ENCODE assay signal across 20 mouse cellular contexts in genomic region chr2:152338319-152338718, GRCm38 (mm10). TPM values are rescaled to one million over a fixed set of nuclear protein-coding genes. Genes with fewer than 3 reads are reported as not detected.
A peak's percentile ranks its signal among the peaks of the same experiment; 100 is the strongest.
DNase-seq lines count a peak whose midpoint lies in the region; ATAC-seq and TF ChIP-seq lines count a peak whose summit lies in the region.
"Had no signal": no experiment of that assay in that cellular context is flagged by ENCODE, and none has a peak within 500 bp of the region (broad histone marks: within the 10 kb centered on the region; RNA-seq: fewer than 3 reads in every experiment).

No protein-coding gene starts in this region.

- TF ChIP-seq CTCF in liver, adult 2 months (IDR thresholded peaks at IDR 0.05; ENCODE audit: low read depth, low read length): peak; percentile 60
- TF ChIP-seq CTCF in E14TG2a.4 (conservative IDR thresholded peaks at IDR 0.05; ENCODE audit: low read length): no peak
- TF ChIP-seq CTCF in small intestine, adult 2 months (IDR thresholded peaks at IDR 0.05; ENCODE audit: extremely low read depth, insufficient read length, insufficient replicate concordance, low read depth, low read length): no peak

- H3K4me3 ChIP-seq in liver, adult 2 months (ENCODE audit: insufficient read depth, low read depth, low read length): no peak overlapping the region
- 0 out of 2 replicates have a peak overlapping the region, but pooled peaks have one; percentile 10 for H3K4me3 ChIP-seq in E14TG2a.4 (replicated peaks; ENCODE audit: low read length)
- H3K4me3 ChIP-seq in intestine, embryonic 15.5 days (replicated peaks): no peak overlapping the region
- peak overlapping the region; percentile 52 for H3K4me3 ChIP-seq in small intestine, adult 2 months (ENCODE audit: low read depth, low read length)
- H3K4me3 ChIP-seq: embryonic facial prominence, embryonic 10.5 days; forebrain, embryonic 15.5 days; heart, adult 2 months; heart, embryonic 12.5 days; hindbrain, embryonic 10.5 days had no signal

- no peak overlapping the region for H3K4me2 ChIP-seq in intestine, embryonic 15.5 days (replicated peaks)
- H3K4me2 ChIP-seq: forebrain, embryonic 15.5 days; heart, embryonic 12.5 days; hindbrain, embryonic 14.5 days had no signal

- DNase-seq in liver, adult 2 months (ENCODE audit: extremely low read depth, low read depth, low spot score): peak; percentile 84
- DNase-seq in liver: no peak
- DNase-seq in layer of hippocampus, adult 9-11 months: no peak
- DNase-seq: adrenal gland, adult 8-10 months; adrenal gland, postnatal 36 days; cerebellum, adult 11 months; cerebellum, adult 8-10 months; cerebellum, postnatal 36 days; gastrocnemius, postnatal 10 days; heart, adult 2 months had no signal

- peaks cover 27% of the 10 kb centered on the region for H3K4me1 ChIP-seq in liver, adult 2 months (ENCODE audit: control insufficient read depth, insufficient read depth, low read length)
- H3K4me1 ChIP-seq in E14TG2a.4 (replicated peaks; ENCODE audit: low read depth, low read length): peaks cover 73% of the 10 kb centered on the region
- H3K4me1 ChIP-seq in intestine, embryonic 15.5 days (replicated peaks): 0 out of 2 replicates have a peak, but pooled peaks cover 5% of the 10 kb centered on the region
- H3K4me1 ChIP-seq in small intestine, adult 2 months (ENCODE audit: control insufficient read depth, insufficient read depth, insufficient read length, low read length): peaks cover 22% of the 10 kb centered on the region

- no peaks in the 10 kb centered on the region for H3K27me3 ChIP-seq in liver, adult 2 months (ENCODE audit: control insufficient read depth, insufficient read depth, low read length)
- H3K27me3 ChIP-seq in E14TG2a.4 (ENCODE audit: insufficient read depth, low read length): no peaks in the 10 kb centered on the region
- peaks cover 3% of the 10 kb centered on the region; the same call in 1 of the 2 replicates for H3K27me3 ChIP-seq in intestine, embryonic 15.5 days (replicated peaks)
- H3K27me3 ChIP-seq in small intestine, adult 2 months (ENCODE audit: control insufficient read depth, insufficient read depth, low read length): no peaks in the 10 kb centered on the region
- H3K27me3 ChIP-seq: forebrain, embryonic 15.5 days; heart, embryonic 12.5 days had no signal

- no peak overlapping the region for H3K9ac ChIP-seq in liver, adult 2 months (ENCODE audit: low read depth, low read length)
- H3K9ac ChIP-seq in intestine, embryonic 15.5 days: no peak overlapping the region
- H3K9ac ChIP-seq: forebrain, embryonic 15.5 days; heart, embryonic 12.5 days; hindbrain, embryonic 14.5 days had no signal

- no peaks in the 10 kb centered on the region for H3K79me2 ChIP-seq in liver, adult 2 months (ENCODE audit: control insufficient read depth, insufficient read depth, low read length)

- ATAC-seq in intestine, embryonic 15.5 days: peak; percentile 38
- ATAC-seq: forebrain, embryonic 15.5 days had no signal

- 46% methylated on average over 13 of the region's 13 CpGs for WGBS in liver, adult 2 months
- WGBS in intestine, embryonic 15.5 days: 75% methylated on average over 13 of the region's 13 CpGs
- WGBS in small intestine, adult 2 months: 37% methylated on average over 13 of the region's 13 CpGs

- no peaks in the 10 kb centered on the region for H3K9me3 ChIP-seq in E14TG2a.4 (ENCODE audit: low read length)
- H3K9me3 ChIP-seq in intestine, embryonic 15.5 days: no peaks in the 10 kb centered on the region
- H3K9me3 ChIP-seq: embryonic facial prominence, embryonic 10.5 days; forebrain, embryonic 15.5 days; G1E; heart, embryonic 12.5 days; hindbrain, embryonic 10.5 days had no signal

- TF ChIP-seq POLR2A in liver, adult 2 months (IDR thresholded peaks at IDR 0.05; ENCODE audit: extremely low read depth, insufficient read depth, low read length): no peak
- peak; percentile 50; the same call in 1 of the 2 replicates for TF ChIP-seq POLR2A in small intestine, adult 2 months (IDR thresholded peaks at IDR 0.05; ENCODE audit: low read depth, low read length)

- no peak overlapping the region for H3K27ac ChIP-seq in liver, adult 2 months (replicated peaks; ENCODE audit: insufficient read depth, low read depth, low read length)
- no peak overlapping the region for H3K27ac ChIP-seq in intestine, embryonic 15.5 days
- peak overlapping the region; percentile 65 for H3K27ac ChIP-seq in small intestine, adult 2 months (ENCODE audit: insufficient read depth, low read depth, low read length)
- H3K27ac ChIP-seq: embryonic facial prominence, embryonic 10.5 days; forebrain, embryonic 15.5 days; heart, adult 2 months; hindbrain, embryonic 10.5 days; hindbrain, embryonic 14.5 days had no signal

- H3K36me3 ChIP-seq in liver, adult 2 months (ENCODE audit: control insufficient read depth, insufficient read depth, low read length): no peaks in the 10 kb centered on the region
- peaks cover 62% of the 10 kb centered on the region for H3K36me3 ChIP-seq in E14TG2a.4 (ENCODE audit: insufficient read depth, low read length)
- no peaks in the 10 kb centered on the region for H3K36me3 ChIP-seq in intestine, embryonic 15.5 days
- no peaks in the 10 kb centered on the region for H3K36me3 ChIP-seq in small intestine, adult 2 months (ENCODE audit: control insufficient read depth, insufficient read depth, low read length)
- H3K36me3 ChIP-seq: embryonic facial prominence, embryonic 10.5 days; forebrain, embryonic 15.5 days; heart, embryonic 12.5 days; hindbrain, embryonic 10.5 days had no signal

RNA-seq across cellular contexts. Expression of gene Trib3, which starts 5.5 kb away (rescaled TPM):
- total RNA-seq in liver, adult 2 months (2014; rRNA removed): 14.7 and 16.2 TPM in 2 replicates
- 4.9 and 5.4 TPM in 2 replicates for polyA plus RNA-seq in liver, adult 2 months (2012; rRNA removed)
- 4.3 and 4.9 TPM in 2 replicates for polyA plus RNA-seq in intestine, embryonic 15.5 days (2015; fragmentation: Nextera tagmentation; extraction: Ambion mirVana)
- polyA plus RNA-seq in small intestine, adult 2 months (2012; rRNA removed): 5.1 and 23.5 TPM in 2 replicates

RNA-seq across cellular contexts. Expression of gene Rbck1, which starts 5.9 kb away (rescaled TPM):
- total RNA-seq in liver, adult 2 months (2014; rRNA removed): 43.4 and 47.7 TPM in 2 replicates
- polyA plus RNA-seq in liver, adult 2 months (2012; rRNA removed): 92.8 and 107 TPM in 2 replicates
- polyA plus RNA-seq in intestine, embryonic 15.5 days (2015; fragmentation: Nextera tagmentation; extraction: Ambion mirVana): 75.2 and 82.2 TPM in 2 replicates
- polyA plus RNA-seq in small intestine, adult 2 months (2012; rRNA removed): 185 and 340 TPM in 2 replicates

RNA-seq across cellular contexts. Expression of gene Nrsn2, which starts 38.1 kb away (rescaled TPM):
- total RNA-seq in liver, adult 2 months (2014; rRNA removed): not detected in 2 replicates
- polyA plus RNA-seq in liver, adult 2 months (2012; rRNA removed): not detected in 2 replicates
- polyA plus RNA-seq in intestine, embryonic 15.5 days (2015; fragmentation: Nextera tagmentation; extraction: Ambion mirVana): 1.8 and 2.1 TPM in 2 replicates
- 0.36 and 0.51 TPM in 2 replicates for polyA plus RNA-seq in small intestine, adult 2 months (2012; rRNA removed)
- total RNA-seq: G1E; heart, adult 2 months; heart, postnatal 25 days had no signal
- polyA plus RNA-seq: G1E had no signal

RNA-seq across cellular contexts. Expression of gene Tbc1d20, which starts 44.7 kb away (rescaled TPM):
- total RNA-seq in liver, adult 2 months (2014; rRNA removed): 13.0 and 15.9 TPM in 2 replicates
- polyA plus RNA-seq in liver, adult 2 months (2012; rRNA removed): 23.6 and 25.1 TPM in 2 replicates
- 34.8 and 37.4 TPM in 2 replicates for polyA plus RNA-seq in intestine, embryonic 15.5 days (2015; fragmentation: Nextera tagmentation; extraction: Ambion mirVana)
- 23.4 and 49.6 TPM in 2 replicates for polyA plus RNA-seq in small intestine, adult 2 months (2012; rRNA removed)

RNA-seq across cellular contexts. Expression of gene Sox12, which starts 59.5 kb away (rescaled TPM):
- 0.18 and 0.40 TPM in 2 replicates for total RNA-seq in liver, adult 2 months (2014; rRNA removed)
- polyA plus RNA-seq in liver, adult 2 months (2012; rRNA removed): 1.7 and 1.9 TPM in 2 replicates
- 5.4 and 5.9 TPM in 2 replicates for polyA plus RNA-seq in intestine, embryonic 15.5 days (2015; fragmentation: Nextera tagmentation; extraction: Ambion mirVana)
- 1.8 and 3.2 TPM in 2 replicates for polyA plus RNA-seq in small intestine, adult 2 months (2012; rRNA removed)

Comparison
In these comparisons a context has a peak if more than half of its experiments do, and no peak if none do; other contexts are left out.
1. H3K4me3 ChIP-seq: peak in E14TG2a.4 (single experiment) and small intestine, adult 2 months (single experiment); none in liver, adult 2 months (single experiment) and intestine, embryonic 15.5 days (single experiment).